Mouse (Mus musculus) heart, embryonic 11.5 days (tissue): Measurements from ENCODE around the gene Mdga1. TPM values are rescaled to one million over a fixed set of nuclear protein-coding genes. Genes with fewer than 3 reads are reported as not detected.

Experiments
- ATAC-seq: fragments of 200-750 bp; cut with Nextera tagmentation; replicated peaks from 2 replicates; pipeline ENCODE4 v1.8.0; 2017; ENCODE audit warnings: moderate library complexity; ENCODE audit not compliant: insufficient number of reproducible peaks, low FRiP score, low TSS enrichment
- H3K27ac ChIP-seq: fragments of 300-500 bp; sonication (generic); 2 replicates; pipeline ENCODE4 v1.5.1; 2014; ENCODE audit warnings: mild to moderate bottlenecking, low read depth, low read length
- H3K27me3 ChIP-seq: fragments of 300-500 bp; sonication (generic); 2 replicates; pipeline ENCODE4 v1.6.1; 2014; ENCODE audit warnings: mild to moderate bottlenecking, low read length, mixed read lengths; ENCODE audit not compliant: control insufficient read depth, insufficient read depth
- H3K36me3 ChIP-seq: fragments of 300-500 bp; sonication (generic); 2 replicates; pipeline ENCODE4 v1.6.1; 2014; ENCODE audit warnings: mild to moderate bottlenecking, low read length, moderate library complexity, mixed read lengths; ENCODE audit not compliant: control insufficient read depth, insufficient read depth
- H3K4me1 ChIP-seq: fragments of 300-500 bp; sonication (generic); 2 replicates; pipeline ENCODE4 v1.6.1; 2014; ENCODE audit warnings: low read length; ENCODE audit not compliant: control insufficient read depth, insufficient read depth
- H3K4me2 ChIP-seq: fragments of 300-500 bp; sonication (generic); 2 replicates; pipeline ENCODE4 v1.6.1; 2014; ENCODE audit warnings: mild to moderate bottlenecking, moderate library complexity
- H3K4me3 ChIP-seq: fragments of 300-500 bp; sonication (generic); 2 replicates; pipeline ENCODE4 v1.5.1; 2014; ENCODE audit warnings: low read depth, low read length
- H3K9ac ChIP-seq: fragments of 300-500 bp; sonication (generic); 2 replicates; pipeline ENCODE4 v1.6.1; 2014; ENCODE audit warnings: mild to moderate bottlenecking, low read depth, low read length, moderate library complexity
- H3K9me3 ChIP-seq: fragments of 300-500 bp; sonication (generic); replicated peaks from 2 replicates; pipeline ENCODE4 v1.6.1; 2016; ENCODE audit warnings: low read length; ENCODE audit not compliant: control insufficient read depth
- WGBS: fragments of 180-500 bp; shearing (Covaris S2); extraction: QIAGEN DNeasy Blood & Tissue Kit; methylation state at CpG from one replicate; pipeline ENCODE4 v1.1.7; 2014; ENCODE audit not compliant: insufficient replicate concordance; 5-methylcytosine and 5-hydroxymethylcytosine counted together
- polyA plus RNA-seq: library from polyadenylated mRNA; unstranded; fragments of >200 nt; fragmentation: Nextera tagmentation; extraction: Ambion mirVana; gene quantifications from 2 replicates; pipeline ENCODE4 v1.2.1, GENCODE M21; 2014

The Mdga1 gene
- polyA plus RNA-seq, 1 experiment from 2014 or later = 1.7 TPM

DNA sequence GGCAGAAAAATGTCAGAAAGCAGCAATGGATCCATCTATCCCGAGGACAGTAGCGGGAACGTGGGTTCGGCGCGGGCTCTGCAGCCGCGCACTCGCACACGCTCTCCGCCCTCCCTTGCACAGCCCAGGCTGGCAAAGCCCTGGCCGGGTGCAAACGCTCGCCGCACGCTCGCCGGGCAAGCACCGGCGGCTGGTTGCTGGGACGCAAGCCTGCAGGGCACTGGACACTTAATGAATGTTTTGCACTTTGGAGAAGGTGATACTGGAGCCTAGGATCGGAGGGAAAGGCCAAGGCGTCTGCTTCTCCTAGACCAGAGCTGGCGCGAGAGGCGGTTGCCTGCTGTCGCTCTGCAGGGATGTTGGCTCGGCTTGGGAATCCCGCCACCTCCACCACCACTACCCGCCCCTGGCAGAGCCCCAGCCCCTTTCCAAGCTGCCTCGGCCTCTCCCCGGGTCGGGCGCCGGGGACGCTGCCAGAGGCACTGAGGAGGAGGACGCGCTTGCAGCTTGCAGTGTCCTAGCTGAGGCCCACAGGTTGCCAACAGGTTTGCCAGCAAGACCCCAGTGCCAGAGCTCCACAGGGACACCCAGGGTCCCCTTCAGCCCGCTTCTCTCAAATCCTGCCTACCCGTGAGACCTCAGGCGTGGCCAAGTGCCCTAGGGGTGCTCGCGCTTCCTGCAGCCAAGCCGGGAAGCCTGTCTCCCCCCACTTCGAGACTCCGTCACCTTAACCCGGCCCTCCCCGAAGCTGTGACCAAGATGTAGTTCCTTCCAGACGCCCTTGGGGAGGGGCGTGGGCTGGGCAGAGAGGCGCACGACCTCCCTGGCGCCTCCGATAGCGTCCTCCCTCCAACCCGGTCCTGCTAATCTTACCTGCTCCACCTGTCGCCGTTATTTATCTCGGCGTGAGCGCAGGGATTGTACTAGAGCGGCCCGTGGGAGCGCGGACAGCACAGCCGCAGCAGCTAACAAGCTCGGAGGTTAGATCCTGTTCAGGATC is 80.6 kb downstream of the Mdga1 start:
- Histone ChIP-seq H3K4me2 (peak overlapping the region; percentile 83), H3K4me1 (peaks cover 20% of the 10 kb centered on the region), H3K27ac (no peak overlapping the region), H3K4me3 (peak overlapping the region; percentile 71), H3K9me3 (no peaks in the 10 kb centered on the region), H3K27me3 (peaks cover 59% of the 10 kb centered on the region), H3K36me3 (no peaks in the 10 kb centered on the region), H3K9ac (peak overlapping the region; percentile 60)
- WGBS = under 1% methylated on average over 67 of the region's 67 CpGs
- peak; percentile 49; the same call in 1 of the 2 replicates for ATAC-seq

DNA sequence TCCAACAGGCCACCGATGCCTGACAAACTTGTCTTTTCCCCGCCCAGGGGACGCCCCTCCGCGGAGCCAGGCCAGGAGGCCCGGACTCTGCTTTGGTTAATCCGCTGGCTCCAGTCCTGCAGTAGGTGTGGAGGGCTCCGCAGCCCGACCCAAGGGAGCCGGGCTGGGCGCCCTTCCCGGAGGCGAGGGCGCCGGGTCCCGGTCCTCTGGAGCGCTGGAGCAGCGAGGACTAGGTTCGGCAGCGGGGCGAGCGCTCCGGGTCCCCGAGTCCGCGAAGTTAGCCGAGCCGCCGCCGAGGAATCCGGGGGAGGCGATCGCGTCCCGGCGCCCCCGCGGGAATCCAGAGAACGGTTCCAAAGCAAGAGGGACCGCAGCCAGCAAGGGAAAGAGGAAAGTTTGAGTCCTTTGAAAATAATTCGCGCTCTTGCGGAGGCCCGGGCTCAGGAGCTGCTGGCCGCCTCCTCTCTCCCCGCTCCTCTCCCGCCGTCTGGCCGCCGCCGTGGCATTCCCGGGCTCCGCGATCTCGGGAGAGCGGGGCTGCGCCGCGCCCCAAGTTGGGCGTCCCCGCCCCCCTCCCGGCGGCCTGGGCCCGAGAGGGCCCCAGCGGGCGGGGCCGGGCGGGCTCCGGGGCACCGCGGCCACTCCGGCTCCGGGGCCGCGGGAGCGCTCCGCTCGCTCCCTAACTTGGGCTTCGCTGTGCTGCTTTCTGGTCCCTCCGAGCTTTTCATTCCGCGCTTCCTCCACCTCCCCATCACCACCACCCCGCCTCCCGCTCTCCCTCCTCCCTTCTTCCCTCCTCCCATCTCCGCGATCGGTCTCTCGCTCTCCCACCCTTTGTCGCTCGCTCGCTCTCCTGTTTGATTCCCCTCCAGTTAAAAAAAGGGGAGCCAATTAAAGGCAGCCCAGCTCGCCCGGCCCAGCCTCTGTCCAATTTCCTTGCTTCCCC is 81.7 kb downstream of the Mdga1 start:
- Histone ChIP-seq H3K4me3 (peak overlapping the region; percentile 71), H3K27me3 (peaks cover 70% of the 10 kb centered on the region), H3K4me1 (peaks cover 20% of the 10 kb centered on the region), H3K27ac (no peak overlapping the region), H3K9ac (peak overlapping the region; percentile 65), H3K36me3 (no peaks in the 10 kb centered on the region), H3K4me2 (peak overlapping the region; percentile 83), H3K9me3 (no peaks in the 10 kb centered on the region)
- under 1% methylated on average over 67 of the region's 93 CpGs for WGBS
- ATAC-seq = no peak

DNA sequence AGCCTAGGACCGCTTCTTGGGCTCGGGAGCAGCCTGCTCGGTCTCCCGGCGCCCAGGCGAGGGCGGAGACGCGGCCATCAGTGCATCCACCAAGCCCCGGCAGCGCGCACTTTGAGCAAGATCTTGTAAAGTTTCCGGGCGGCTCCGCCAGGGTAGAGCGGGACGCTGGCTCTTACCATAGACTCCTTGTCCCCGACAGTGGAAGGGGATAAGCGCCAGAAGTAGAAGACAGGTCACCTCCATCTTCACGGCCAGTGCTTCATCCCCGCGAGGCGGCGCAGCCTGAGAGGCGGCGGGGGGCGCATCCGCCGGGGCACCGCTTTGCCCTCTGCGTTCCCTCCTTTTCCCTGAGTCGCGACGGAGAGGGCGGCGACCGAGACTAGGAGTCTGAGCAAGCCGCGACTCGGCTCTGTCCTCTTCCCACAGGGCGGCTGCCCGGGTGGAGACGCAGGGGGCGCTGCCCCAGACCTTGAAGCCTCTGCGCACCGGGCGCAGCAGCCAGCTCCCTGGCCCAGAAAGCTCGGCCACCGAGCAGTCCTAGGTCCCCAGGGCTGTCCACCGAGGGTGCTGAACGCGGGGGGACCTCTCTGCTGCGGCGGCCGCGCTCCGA is 82.5 kb downstream of the Mdga1 start:
- H3K9ac ChIP-seq = peak overlapping the region; percentile 65
- H3K36me3 ChIP-seq = no peaks in the 10 kb centered on the region
- 0% methylated on average over 54 of the region's 57 CpGs for WGBS
- H3K4me3 ChIP-seq = peak overlapping the region; percentile 71
- H3K27ac ChIP-seq = no peak overlapping the region
- H3K9me3 ChIP-seq = no peaks in the 10 kb centered on the region
- peak; percentile 12; the same call in 1 of the 2 replicates for ATAC-seq
- peaks cover 20% of the 10 kb centered on the region for H3K4me1 ChIP-seq
- H3K27me3 ChIP-seq = peaks cover 71% of the 10 kb centered on the region
- H3K4me2 ChIP-seq = peak overlapping the region; percentile 83

DNA sequence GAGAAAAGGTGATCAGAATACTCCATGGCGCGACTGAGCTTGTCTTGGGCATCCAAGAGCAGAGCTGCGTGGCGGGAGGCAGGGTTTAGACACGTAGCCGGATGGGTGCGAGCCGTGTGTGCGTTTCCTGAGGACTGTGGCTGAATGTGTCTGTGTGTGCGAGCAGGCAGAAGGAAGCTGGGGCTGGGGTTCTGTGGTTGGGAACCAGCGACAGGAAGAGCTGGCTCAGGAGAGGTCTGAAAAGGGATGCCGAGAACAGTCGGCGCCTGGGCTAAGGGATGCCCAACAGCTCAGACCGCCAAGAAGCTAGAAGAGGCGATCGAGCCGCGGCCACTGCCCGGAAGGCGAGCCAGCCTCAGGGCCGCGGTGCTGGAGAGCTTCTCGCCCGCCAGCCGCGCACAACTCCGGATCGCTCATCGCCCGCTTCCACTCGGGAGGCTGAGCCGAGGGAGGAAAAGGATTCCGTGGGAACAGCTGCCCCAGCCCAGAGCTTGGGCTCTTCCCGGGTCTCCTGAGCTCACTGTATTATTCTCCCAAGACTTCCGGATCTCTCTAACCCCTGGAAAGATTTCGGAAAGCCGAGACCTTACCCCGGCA is 83.1 kb downstream of the Mdga1 start:
- Histone ChIP-seq H3K4me2 (peak overlapping the region; percentile 83), H3K9me3 (no peaks in the 10 kb centered on the region), H3K27ac (no peak overlapping the region), H3K36me3 (no peaks in the 10 kb centered on the region), H3K9ac (peak overlapping the region; percentile 65), H3K4me3 (peak overlapping the region; percentile 71), H3K27me3 (peaks cover 71% of the 10 kb centered on the region), H3K4me1 (peaks cover 20% of the 10 kb centered on the region)
- ATAC-seq = no peak
- WGBS = under 1% methylated on average over 33 of the region's 39 CpGs

DNA sequence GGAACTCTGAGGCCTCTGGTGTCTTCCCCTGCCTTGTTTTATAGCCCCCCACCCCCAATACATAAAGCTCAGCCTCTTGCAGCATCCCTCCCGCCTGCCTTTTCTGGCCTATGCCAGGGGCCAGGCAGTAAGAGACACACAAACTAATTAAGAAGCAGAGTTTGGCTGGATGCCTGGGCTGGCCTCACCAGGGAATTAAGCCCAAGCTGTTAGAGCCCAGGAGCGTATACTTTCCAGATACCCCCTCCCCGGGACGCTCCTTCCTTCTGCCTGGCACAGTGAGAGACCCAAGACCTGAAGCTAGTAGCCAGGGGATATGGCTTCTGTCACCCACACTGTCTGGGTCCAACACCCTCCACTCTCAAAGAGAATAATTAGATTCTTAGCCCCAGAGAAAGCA is 83.8 kb downstream of the Mdga1 start:
- Histone ChIP-seq H3K27ac (no peak overlapping the region), H3K9me3 (no peaks in the 10 kb centered on the region), H3K4me3 (peak overlapping the region; percentile 71), H3K36me3 (no peaks in the 10 kb centered on the region), H3K4me1 (peaks cover 20% of the 10 kb centered on the region), H3K27me3 (peaks cover 66% of the 10 kb centered on the region), H3K9ac (no peak overlapping the region), H3K4me2 (peak overlapping the region; percentile 83)
- ATAC-seq = no peak
- WGBS = 4% methylated on average over 4 of the region's 4 CpGs

DNA sequence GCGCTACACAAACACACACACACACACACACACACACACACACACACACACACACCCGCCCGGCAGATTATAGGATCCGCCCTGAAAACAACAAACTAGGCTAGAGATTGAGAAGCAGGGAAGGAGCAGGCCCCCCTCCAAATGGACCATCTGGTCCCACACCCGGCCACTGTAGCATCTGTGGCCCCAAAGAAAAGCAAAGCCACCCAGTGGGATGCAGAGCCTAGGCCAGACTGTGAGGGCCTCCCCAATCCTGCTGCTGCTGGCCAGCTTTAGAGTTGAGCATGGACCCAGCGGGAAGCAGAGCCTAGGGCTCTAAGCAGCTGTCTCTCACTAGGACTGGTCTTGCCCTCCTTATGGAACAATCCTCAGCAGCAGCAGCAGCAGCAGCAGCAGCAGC is 85.3 kb downstream of the Mdga1 start:
- no peaks in the 10 kb centered on the region for H3K36me3 ChIP-seq
- H3K4me3 ChIP-seq = no peak overlapping the region
- H3K4me2 ChIP-seq = no peak overlapping the region
- no peaks in the 10 kb centered on the region for H3K9me3 ChIP-seq
- no peak for ATAC-seq
- no peak overlapping the region for H3K9ac ChIP-seq
- WGBS = 47% methylated on average over 6 of the region's 6 CpGs
- H3K27ac ChIP-seq = no peak overlapping the region
- H3K27me3 ChIP-seq = peaks cover 51% of the 10 kb centered on the region
- H3K4me1 ChIP-seq = peaks cover 16% of the 10 kb centered on the region

DNA sequence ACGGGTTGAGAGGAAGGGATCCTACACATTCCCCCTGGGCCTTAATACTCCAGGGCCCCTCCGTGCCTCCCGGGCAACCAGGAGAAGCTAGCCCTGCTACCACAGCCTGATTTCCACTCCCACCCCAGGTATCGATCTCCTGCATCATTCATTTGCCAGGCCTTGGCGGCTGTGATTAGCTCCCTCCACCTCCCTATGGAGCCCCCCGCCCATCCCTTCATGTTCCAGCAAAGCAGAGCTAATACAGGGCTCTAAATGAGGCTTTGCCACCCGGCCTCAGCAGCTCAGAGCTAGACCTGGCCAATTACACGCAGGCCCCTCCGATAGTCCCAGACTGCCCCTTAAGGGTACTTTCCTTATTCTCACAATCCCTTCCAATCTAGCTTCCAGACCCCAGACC is 86.5 kb downstream of the Mdga1 start:
- Histone ChIP-seq H3K4me1 (peaks cover 10% of the 10 kb centered on the region), H3K4me2 (no peak overlapping the region), H3K36me3 (no peaks in the 10 kb centered on the region), H3K9ac (no peak overlapping the region), H3K27ac (no peak overlapping the region), H3K27me3 (peaks cover 43% of the 10 kb centered on the region), H3K4me3 (no peak overlapping the region), H3K9me3 (no peaks in the 10 kb centered on the region)
- WGBS = 53% methylated on average over 9 of the region's 9 CpGs
- no peak for ATAC-seq

DNA sequence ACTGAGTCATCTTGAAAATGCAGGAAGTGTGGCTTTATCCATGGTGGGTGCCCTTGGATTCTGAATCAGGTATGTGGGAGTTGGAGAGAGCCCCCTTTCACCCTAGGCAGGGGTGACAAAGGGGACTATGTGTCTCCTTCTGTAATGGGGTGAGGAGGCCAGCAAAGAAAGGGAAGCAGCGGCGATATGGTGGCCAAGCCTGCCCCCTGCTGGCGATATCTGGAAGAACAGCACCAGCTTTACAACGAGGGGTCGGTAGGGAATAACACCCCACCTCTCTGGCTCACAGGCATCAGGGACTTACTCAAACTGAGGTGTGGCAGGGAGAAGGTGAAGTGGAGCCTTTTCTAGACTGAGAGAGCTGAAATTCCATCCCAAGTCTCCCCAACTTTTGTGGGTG is 87.0 kb downstream of the Mdga1 start:
- no peak overlapping the region for H3K9ac ChIP-seq
- no peak overlapping the region for H3K4me2 ChIP-seq
- 2% methylated on average over 5 of the region's 5 CpGs for WGBS
- H3K36me3 ChIP-seq = no peaks in the 10 kb centered on the region
- no peak for ATAC-seq
- no peak overlapping the region for H3K27ac ChIP-seq
- peaks cover 10% of the 10 kb centered on the region for H3K4me1 ChIP-seq
- H3K9me3 ChIP-seq = no peaks in the 10 kb centered on the region
- no peak overlapping the region for H3K4me3 ChIP-seq
- peaks cover 40% of the 10 kb centered on the region for H3K27me3 ChIP-seq
